Mouse (Mus musculus) liver, postnatal 0 days (tissue): ENCODE measurements around the gene Gata5.

ENCODE experiments used
- CTCF ChIP-seq: sonication (generic); IDR thresholded peaks from 2 replicates; pipeline ENCODE4 v1.5.1; 2016; ENCODE audit warnings: antibody characterized with exemption, low read depth
- EP300 ChIP-seq: IDR thresholded peaks from 2 replicates; pipeline ENCODE4 v1.6.1; 2016; ENCODE audit warnings: antibody characterized with exemption, low read depth, mild to moderate bottlenecking

DNA sequence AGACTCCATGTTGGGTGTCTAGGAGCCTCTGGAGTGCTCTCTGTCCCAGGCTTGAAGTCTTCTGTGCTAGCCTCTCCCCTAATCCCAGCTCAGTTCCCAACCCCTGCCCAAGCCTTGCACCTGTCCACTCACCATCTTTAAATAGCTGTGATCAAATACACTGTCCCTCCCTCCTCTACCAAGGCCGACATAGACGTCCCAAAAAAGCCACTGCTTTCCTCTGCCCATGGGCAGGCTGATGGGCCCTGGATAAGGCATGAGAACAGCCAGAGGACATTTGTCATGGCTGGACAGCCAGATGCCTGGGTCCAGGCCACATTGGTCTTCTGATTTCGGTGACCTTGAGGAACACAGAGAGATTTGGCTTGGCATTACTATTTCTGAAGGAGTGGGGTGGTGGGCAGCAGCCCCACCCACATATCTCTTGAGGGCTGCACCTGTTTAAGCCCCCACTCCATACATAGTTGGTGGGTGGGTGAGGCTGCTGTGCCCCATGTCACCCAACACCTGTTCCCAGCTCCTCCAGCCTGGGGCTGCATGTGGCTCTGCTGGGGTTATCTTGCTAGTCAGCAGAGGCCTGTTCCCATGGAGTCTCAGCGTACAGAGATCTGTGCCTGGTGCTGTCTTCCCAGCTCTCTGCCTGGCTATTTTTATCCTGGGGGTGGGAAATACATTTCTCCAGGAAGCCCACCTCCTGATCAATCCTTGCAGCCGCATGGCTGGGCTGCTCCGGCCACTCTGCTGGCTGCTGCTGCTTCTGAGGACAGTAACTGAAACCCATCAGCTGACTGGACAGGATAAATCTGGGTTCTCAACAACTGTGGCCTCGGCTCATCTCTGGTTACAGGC is 28.3 kb upstream of the Gata5 start:
- no peak for TF ChIP-seq CTCF
- TF ChIP-seq EP300 = no peak
